Mouse (Mus musculus): ENCODE data around the gene Glipr2.

DNA sequence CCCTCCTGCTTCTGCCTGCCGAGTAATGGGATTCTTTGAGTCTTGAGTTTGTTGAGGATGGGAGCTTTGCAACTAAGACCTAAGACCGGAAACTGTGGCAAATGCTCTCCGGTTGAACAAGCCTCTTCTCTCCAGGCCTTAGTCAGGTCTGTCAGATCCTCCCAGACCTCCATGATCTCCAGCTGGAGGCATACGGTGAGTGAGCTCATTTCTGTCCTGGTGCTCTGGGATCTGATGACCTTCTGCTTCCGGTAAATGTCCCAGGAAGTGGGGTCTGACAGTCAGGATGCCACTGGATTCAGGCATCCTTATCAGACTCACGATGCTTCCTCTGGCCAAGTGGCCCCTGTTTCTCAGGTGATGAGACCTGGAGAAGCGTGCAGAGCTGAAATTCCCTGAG lies 24.1 kb downstream of the Glipr2 start:
- no peak for TF ChIP-seq TAL1 (conservative IDR thresholded peaks at IDR 0.05; ENCODE audit: low read depth, low read length)
- TF ChIP-seq CTCF (IDR thresholded peaks at IDR 0.05; ENCODE audit: low read depth, low read length), result no peak
